Mouse (Mus musculus): ENCODE results near the gene Mamdc2.

DNA sequence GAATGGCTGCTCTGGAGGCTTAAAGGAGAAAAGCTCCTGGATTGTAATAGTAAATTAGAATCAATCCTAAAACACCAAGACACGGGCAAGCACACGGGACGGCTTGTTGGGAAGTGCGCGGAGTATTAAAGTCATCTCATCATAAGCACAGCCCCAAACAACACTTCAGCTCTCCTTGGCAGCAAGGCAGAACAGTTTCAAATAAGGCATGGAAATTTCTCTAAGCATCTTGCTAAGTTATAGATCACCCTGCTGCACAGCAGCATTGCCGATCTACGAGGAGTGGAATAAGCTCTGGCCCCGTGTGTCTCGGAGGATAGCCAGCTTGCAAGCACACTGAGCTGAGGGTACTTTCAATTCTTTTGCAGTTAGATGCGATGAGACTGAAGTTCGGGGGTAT, 13.8 kb downstream of the Mamdc2 start:
- TF ChIP-seq POLR2A (IDR thresholded peaks at IDR 0.05; ENCODE audit: borderline replicate concordance, extremely low read depth, insufficient read depth, insufficient read length, poor library complexity, severe bottlenecking) = no peak
- no peak for TF ChIP-seq CTCF (IDR thresholded peaks at IDR 0.05; ENCODE audit: borderline replicate concordance, extremely low read depth, insufficient read depth, insufficient read length)

Measured in brain, embryonic 14.5 days (tissue).